Mouse (Mus musculus) small intestine, adult 2 months (tissue): ENCODE results near the gene Nmnat2.

Source experiments
- CTCF ChIP-seq: fragments of 200-500 bp; IDR thresholded peaks from 2 replicates; pipeline ENCODE4 v1.5.1; 2012; ENCODE audit warnings: low read depth, mild to moderate bottlenecking, control low read depth, inconsistent platforms, low read length, moderate library complexity, mixed read lengths; ENCODE audit not compliant: insufficient replicate concordance, insufficient read length; ENCODE audit errors: extremely low read depth
- POLR2A ChIP-seq: fragments of 200-500 bp; IDR thresholded peaks from 2 replicates; pipeline ENCODE4 v1.6.1; 2012; ENCODE audit warnings: low read depth, mild to moderate bottlenecking, control low read depth, inconsistent platforms, low read length, moderate library complexity

GRCm38 (mm10) chr1:153019623-153020022 is 64.8 kb downstream of the Nmnat2 start:
- no peak for TF ChIP-seq CTCF
- no peak for TF ChIP-seq POLR2A
